Mouse (Mus musculus) CH12.LX (cell line): Measurements from ENCODE around the gene Fam20c.

Experiments used
- CTCF ChIP-seq, 2 experiments: IDR thresholded peaks in 1 of 2; conservative IDR thresholded peaks in 1 of 2; 2 replicates each; pipeline ENCODE4 v1.5.1; 2011 to 2012; ENCODE audit warnings: low read depth in 2 of 2, low read length in 2 of 2, improper control_type of control experiment in 1 of 2, inconsistent platforms in 1 of 2, mild to moderate bottlenecking in 1 of 2, moderate library complexity in 1 of 2
- ELF1 ChIP-seq: IDR thresholded peaks from 2 replicates; pipeline ENCODE4 v1.6.1; 2014; ENCODE audit warnings: low read depth, mild to moderate bottlenecking, inconsistent platforms, low read length, improper control_type of control experiment
- IRF4 ChIP-seq: IDR thresholded peaks from 2 replicates; pipeline ENCODE4 v1.6.1; 2014; ENCODE audit warnings: low read depth, mild to moderate bottlenecking, inconsistent platforms, low read length, improper control_type of control experiment
- MYC ChIP-seq: IDR thresholded peaks from 2 replicates; pipeline ENCODE4 v1.6.1; 2011; ENCODE audit warnings: low read depth, mild to moderate bottlenecking, improper control_type of control experiment, low read length
- POLR2A ChIP-seq: IDR thresholded peaks from 2 replicates; pipeline ENCODE4 v1.6.1; 2011; ENCODE audit warnings: low read depth, mild to moderate bottlenecking, improper control_type of control experiment, low read length
- USF2 ChIP-seq: conservative IDR thresholded peaks from 2 replicates; pipeline ENCODE4 v1.6.1; 2011; ENCODE audit warnings: low read depth, low read length, improper control_type of control experiment
- ZKSCAN1 ChIP-seq: IDR thresholded peaks from 2 replicates; pipeline ENCODE4 v1.6.1; 2012; ENCODE audit warnings: low read depth, inconsistent platforms, low read length, improper control_type of control experiment, borderline replicate concordance

DNA sequence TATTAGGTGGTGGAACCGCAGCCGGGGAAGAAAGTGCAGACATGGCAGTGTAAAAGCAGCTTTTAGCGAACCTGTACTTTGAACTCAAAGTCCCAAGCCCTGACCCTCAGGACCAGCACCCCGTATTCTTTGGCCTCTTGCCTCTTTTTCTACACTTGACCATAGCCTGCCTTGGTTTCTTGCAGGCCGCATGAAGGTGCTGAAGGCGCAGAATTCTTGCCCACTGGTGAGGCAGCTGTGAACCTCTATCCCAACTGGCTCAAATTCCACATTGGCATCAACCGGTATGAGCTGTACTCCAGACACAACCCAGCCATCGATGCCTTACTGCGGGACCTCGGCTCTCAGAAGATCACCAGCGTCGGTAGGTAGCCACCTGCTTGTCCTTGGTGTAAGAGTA is 3.3 kb downstream of the Fam20c start:
- TF ChIP-seq CTCF (conservative IDR thresholded peaks at IDR 0.05 in 1 of 2, IDR thresholded peaks at IDR 0.05 in 1 of 2; ENCODE audit: low read depth in 2 of 2, low read length in 2 of 2), result no peak
- TF ChIP-seq ELF1, result no peak
- no peak for TF ChIP-seq POLR2A
- no peak for TF ChIP-seq IRF4
- TF ChIP-seq MYC, result no peak
- TF ChIP-seq USF2, result no peak
- no peak for TF ChIP-seq ZKSCAN1
